ENCODE assay signal across 8 mouse cellular contexts in the genomic region with DNA sequence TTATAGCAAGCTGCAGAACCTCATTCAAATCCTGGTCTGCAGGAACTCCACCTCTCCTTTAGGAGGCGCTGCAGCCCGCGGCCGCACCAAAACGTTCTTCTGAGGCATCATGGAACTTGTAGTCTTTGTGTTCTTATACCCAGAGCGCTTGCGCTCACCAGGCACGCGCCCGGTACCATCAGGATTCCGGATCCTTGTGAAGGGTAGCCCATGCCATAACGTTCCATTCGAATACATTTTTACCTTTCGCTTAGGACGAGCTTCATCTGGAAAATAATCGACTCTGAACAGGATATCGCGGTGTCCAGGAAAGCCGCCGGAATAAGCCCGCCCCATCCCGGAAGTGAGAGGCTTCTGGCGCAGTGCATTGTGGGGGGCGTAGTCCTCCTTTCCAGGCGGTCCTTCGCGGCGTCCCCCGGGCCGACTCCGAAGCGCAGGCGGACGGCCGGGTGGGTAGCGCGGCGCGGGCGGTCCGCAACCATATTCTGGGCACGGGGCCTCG. TPM values are rescaled to one million over a fixed set of nuclear protein-coding genes. Genes with fewer than 3 reads are reported as not detected.
DNase-seq lines count a peak whose midpoint lies in the region; ATAC-seq and TF ChIP-seq lines count a peak whose summit lies in the region.

A gene (plus strand): TSS at position 418 of the 502 bp plus-strand sequence.

- peak; percentile 87 for DNase-seq in 3134 (ENCODE audit: extremely low read depth, insufficient read length, low spot score)
- DNase-seq in adrenal gland, postnatal 36 days, result peak; percentile 94 to 96
- DNase-seq in heart, adult 2 months, result peak; percentile 95 to 96
- DNase-seq in kidney, adult 8-10 months, result peak; percentile 87 to 91
- peak; percentile 96 to 98 for DNase-seq in spleen, postnatal 10 days (ENCODE audit: low spot score in 2 of 2)

- TF ChIP-seq POLR2A in heart, adult 2 months (IDR thresholded peaks at IDR 0.05; ENCODE audit: insufficient read depth, low read depth, low read length), result 0 out of 2 replicates have a peak, but pooled peaks have one; percentile 47

- H3K9ac ChIP-seq in embryonic facial prominence, embryonic 13.5 days, result peak within 1 kb of the TSS; percentile 88
- H3K9ac ChIP-seq in heart, adult 2 months (ENCODE audit: low read depth, low read length), result peak within 1 kb of the TSS; percentile 79
- H3K9ac ChIP-seq in limb, embryonic 13.5 days, result peak within 1 kb of the TSS; percentile 88
- H3K9ac ChIP-seq in midbrain, embryonic 16.5 days (ENCODE audit: low read depth, low read length), result peak within 1 kb of the TSS; percentile 84

- intact Hi-C loops in heart, adult 2 months (cut with DNase I), result loop anchor here (5.0 kb wide), 3 partner anchors 78 to 158 kb away; a partner anchor contains a TSS

- H3K79me2 ChIP-seq in heart, adult 2 months (replicated peaks; ENCODE audit: control insufficient read depth, insufficient read depth, low read length), result no peaks in the 10 kb centered on the region

- peak within 1 kb of the TSS; percentile 83 for H3K27ac ChIP-seq in embryonic facial prominence, embryonic 13.5 days
- H3K27ac ChIP-seq in heart, adult 2 months, result peak within 1 kb of the TSS; percentile 83
- H3K27ac ChIP-seq in limb, embryonic 13.5 days, result peak within 1 kb of the TSS; percentile 89
- peak within 1 kb of the TSS; percentile 84 for H3K27ac ChIP-seq in midbrain, embryonic 16.5 days (ENCODE audit: low read length)

- TF ChIP-seq CTCF in heart, adult 2 months (IDR thresholded peaks at IDR 0.05), result peak; percentile 93

- WGBS in embryonic facial prominence, embryonic 13.5 days, result under 1% methylated on average over 43 of the region's 43 CpGs
- WGBS in heart, adult 2 months, result under 1% methylated on average over 43 of the region's 43 CpGs
- under 1% methylated on average over 43 of the region's 43 CpGs for WGBS in limb, embryonic 13.5 days
- under 1% methylated on average over 43 of the region's 43 CpGs for WGBS in midbrain, embryonic 16.5 days

- H3K27me3 ChIP-seq in embryonic facial prominence, embryonic 13.5 days, result no peaks in the 10 kb centered on the region
- no peaks in the 10 kb centered on the region for H3K27me3 ChIP-seq in heart, adult 2 months (ENCODE audit: control insufficient read depth, insufficient read depth, low read length)
- no peaks in the 10 kb centered on the region for H3K27me3 ChIP-seq in limb, embryonic 13.5 days
- no peaks in the 10 kb centered on the region for H3K27me3 ChIP-seq in midbrain, embryonic 16.5 days (ENCODE audit: control insufficient read depth, insufficient read depth, low read depth, low read length)

- peaks cover 8% of the 10 kb centered on the region for H3K36me3 ChIP-seq in embryonic facial prominence, embryonic 13.5 days
- peaks cover 7% of the 10 kb centered on the region for H3K36me3 ChIP-seq in heart, adult 2 months (ENCODE audit: control insufficient read depth, insufficient read depth, low read length)
- peaks cover 12% of the 10 kb centered on the region for H3K36me3 ChIP-seq in limb, embryonic 13.5 days
- no peaks in the 10 kb centered on the region for H3K36me3 ChIP-seq in midbrain, embryonic 16.5 days (ENCODE audit: control insufficient read depth, insufficient read depth, low read length)

- H3K4me1 ChIP-seq in embryonic facial prominence, embryonic 13.5 days, result peaks cover 50% of the 10 kb centered on the region
- peaks cover 9% of the 10 kb centered on the region for H3K4me1 ChIP-seq in heart, adult 2 months (ENCODE audit: control insufficient read depth, insufficient read depth, low read length)
- H3K4me1 ChIP-seq in limb, embryonic 13.5 days, result peaks cover 51% of the 10 kb centered on the region
- H3K4me1 ChIP-seq in midbrain, embryonic 16.5 days (ENCODE audit: control insufficient read depth, insufficient read depth, low read length), result peaks cover 39% of the 10 kb centered on the region

- peak; percentile 40; the same call in 1 of the 2 replicates for TF ChIP-seq EP300 in heart, adult 2 months (IDR thresholded peaks at IDR 0.05; ENCODE audit: insufficient read depth, low read depth, low read length)

- H3K9me3 ChIP-seq in embryonic facial prominence, embryonic 13.5 days, result no peaks in the 10 kb centered on the region
- no peaks in the 10 kb centered on the region for H3K9me3 ChIP-seq in limb, embryonic 13.5 days
- no peaks in the 10 kb centered on the region for H3K9me3 ChIP-seq in midbrain, embryonic 16.5 days (replicated peaks; ENCODE audit: control insufficient read depth, low read length, poor library complexity, severe bottlenecking)

- H3K4me3 ChIP-seq in embryonic facial prominence, embryonic 13.5 days, result peak within 1 kb of the TSS; percentile 84
- peak within 1 kb of the TSS; percentile 78 for H3K4me3 ChIP-seq in heart, adult 2 months
- H3K4me3 ChIP-seq in limb, embryonic 13.5 days, result peak within 1 kb of the TSS; percentile 84
- H3K4me3 ChIP-seq in midbrain, embryonic 16.5 days (ENCODE audit: low read depth, low read length), result peak within 1 kb of the TSS; percentile 66

- peak; percentile 89 for ATAC-seq in embryonic facial prominence, embryonic 13.5 days (ENCODE audit: insufficient number of reproducible peaks, insufficient read depth, low FRiP score, low TSS enrichment, low read depth)
- ATAC-seq in limb, embryonic 13.5 days (ENCODE audit: low FRiP score, low read depth), result peak; percentile 92
- peak; percentile 91 for ATAC-seq in midbrain, embryonic 16.5 days

- peak within 1 kb of the TSS; percentile 99 for H3K4me2 ChIP-seq in embryonic facial prominence, embryonic 13.5 days
- peak within 1 kb of the TSS; percentile 97 for H3K4me2 ChIP-seq in limb, embryonic 13.5 days (replicated peaks)
- H3K4me2 ChIP-seq in midbrain, embryonic 16.5 days (ENCODE audit: low read length), result peak within 1 kb of the TSS; percentile 99

RNA-seq across cellular contexts. Expression of the gene that starts here (rescaled TPM):
- total RNA-seq in adrenal gland, postnatal 36 days (2021), result 10 to 100 TPM; 40.0 to 41.1 TPM
- 73.5 and 77.5 TPM in 2 replicates for polyA plus RNA-seq in embryonic facial prominence, embryonic 13.5 days (2015; fragmentation: Nextera tagmentation; extraction: Ambion mirVana)
- 10 to 100 TPM; 26.8 to 30.1 TPM for total RNA-seq in heart, adult 2 months (2021)
- polyA plus RNA-seq in heart, adult 2 months (2012; rRNA removed), result 33.0 and 42.2 TPM in 2 replicates
- 79.0 and 83.0 TPM in 2 replicates for polyA plus RNA-seq in limb, embryonic 13.5 days (2015; fragmentation: Nextera tagmentation; extraction: Ambion mirVana)
- polyA plus RNA-seq in midbrain, embryonic 16.5 days (2015; fragmentation: Nextera tagmentation; extraction: Ambion mirVana), result 50.6 and 53.4 TPM in 2 replicates

Comparison
In these comparisons a context has a peak if more than half of its experiments do, and no peak if none do; other contexts are left out.
1. Peak in every context shown above with its lines: DNase-seq, ATAC-seq, H3K4me3 ChIP-seq and H3K27ac ChIP-seq.